Mouse (Mus musculus) bone marrow macrophage, adult 2 months (primary cell): ENCODE measurements around the gene Pitpnc1.

Experiments
- CTCF ChIP-seq: IDR thresholded peaks from 2 replicates; pipeline ENCODE4 v1.5.1; 2012; ENCODE audit warnings: low read depth, mild to moderate bottlenecking, low read length, moderate library complexity
- POLR2A ChIP-seq: IDR thresholded peaks from 2 replicates; pipeline ENCODE4 v1.6.1; 2012; ENCODE audit warnings: mild to moderate bottlenecking, low read depth, low read length, borderline replicate concordance

GRCm38 (mm10) chr11:107463251-107463681 lies 7.2 kb downstream of the Pitpnc1 start:
- TF ChIP-seq POLR2A (no peak), CTCF (no peak)
